Mouse (Mus musculus): ENCODE data around the gene Krt26.

Krt26 gene

DNA sequence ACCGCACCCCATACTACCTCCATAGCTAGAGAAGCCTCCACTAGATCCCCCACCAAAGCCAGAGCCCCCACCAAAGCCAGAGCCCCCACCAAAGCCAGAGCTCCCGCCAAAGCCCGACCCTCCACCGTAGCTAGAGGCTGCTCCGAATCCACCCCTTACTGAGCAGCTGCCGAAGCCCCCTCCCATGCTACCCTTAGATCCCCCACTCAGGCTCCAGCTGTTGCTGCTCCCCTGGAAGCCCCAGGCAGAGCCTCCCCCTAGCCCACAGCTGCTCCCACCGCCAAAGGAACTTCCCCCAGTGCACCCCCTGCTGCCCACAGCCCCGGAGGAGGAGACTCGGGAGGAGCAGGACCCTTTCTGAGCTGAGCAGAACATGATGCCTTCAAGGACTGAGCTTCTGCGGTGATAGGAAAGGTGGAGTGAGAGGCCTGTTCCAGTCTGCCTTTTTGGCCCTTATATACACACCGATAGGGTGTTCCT is 52.9 kb downstream of the Krt26 start, which contains the start of gene Krt24:
Krt24 (minus strand) TSS at position 430 of the 480 bp plus-strand sequence.
- no peak for DNase-seq (ENCODE audit: low read depth in 1 of 2, low spot score in 2 of 2)

- no peak for DNase-seq (ENCODE audit: low read depth in 1 of 2, low spot score in 2 of 2)
Observed at GRCm38 (mm10) chr11:99284011-99284410, 53.8 kb downstream of the Krt26 start.

DNA sequence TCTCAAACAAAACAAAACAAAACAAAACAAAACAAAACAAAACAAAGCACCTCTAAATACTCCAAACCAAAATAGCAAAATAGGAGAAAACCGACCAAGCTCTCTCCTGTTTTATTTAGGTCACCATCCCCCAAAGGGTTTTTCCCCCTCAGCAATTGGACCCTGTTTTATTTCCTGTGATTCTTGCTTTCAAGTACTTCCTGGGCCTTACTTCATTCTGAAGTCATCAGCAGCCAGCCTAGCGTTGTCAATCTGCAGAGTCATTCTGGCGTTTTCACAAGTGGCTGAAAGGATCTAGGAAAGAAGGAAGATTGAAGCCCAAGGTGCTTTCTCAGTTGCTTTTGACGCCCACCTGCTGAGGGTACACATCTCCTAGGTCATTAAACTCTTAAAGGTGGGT is 54.4 kb downstream of the Krt26 start:
- DNase-seq (ENCODE audit: low read depth in 1 of 2, low spot score in 2 of 2): no peak

- no peak for DNase-seq (ENCODE audit: low read depth in 1 of 2, low spot score in 2 of 2)
Observed at GRCm38 (mm10) chr11:99281116-99281515, 56.6 kb downstream of the Krt26 start.

DNA sequence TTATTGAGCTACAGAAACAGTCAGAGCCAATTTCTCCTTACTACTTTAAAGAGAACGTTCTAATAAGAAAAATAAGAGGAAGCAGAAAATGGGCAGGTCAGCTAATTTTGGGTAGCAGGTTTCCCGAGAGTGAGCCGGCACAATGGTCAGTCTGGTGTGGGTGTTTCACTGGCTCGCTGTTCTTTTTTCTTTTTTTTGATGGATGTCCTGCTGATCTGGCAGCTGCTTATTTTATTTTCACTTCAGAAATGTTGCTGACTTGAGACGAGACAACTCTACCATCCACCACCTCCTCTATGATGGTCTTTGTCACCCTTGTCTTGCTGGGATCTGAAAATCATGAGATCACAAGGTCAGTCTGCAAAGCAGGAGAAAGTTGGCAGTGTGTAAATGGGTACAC is 57.8 kb downstream of the Krt26 start:
- DNase-seq (ENCODE audit: low read depth in 1 of 2, low spot score in 2 of 2): no peak
